Mouse (Mus musculus): ENCODE measurements around the gene Heatr5b. TPM values are rescaled to one million over a fixed set of nuclear protein-coding genes. Genes with fewer than 3 reads are reported as not detected.

Gene Heatr5b
- total RNA-seq, 2 experiments from 2014 or later: 18.5 to 25.4 TPM

DNA sequence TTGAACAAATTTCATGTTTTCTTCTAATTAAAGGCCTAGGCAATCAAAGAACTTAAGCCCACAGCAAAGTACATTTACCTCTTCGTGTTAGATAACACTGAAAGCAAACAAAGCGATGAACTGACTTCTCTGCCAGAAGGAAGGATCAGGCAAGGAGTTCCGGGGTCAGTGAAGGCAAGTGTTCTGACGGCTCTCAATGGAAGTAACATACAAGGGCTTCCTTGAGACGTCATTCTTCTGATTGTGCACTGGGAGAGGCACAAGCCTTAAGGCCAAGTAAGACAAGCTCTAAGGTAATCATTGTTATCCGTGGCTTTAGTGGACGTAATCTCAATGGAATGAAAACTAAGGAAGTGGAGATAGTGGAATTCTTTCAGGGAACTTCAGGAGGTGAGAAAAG is 64.2 kb downstream of the Heatr5b start:
- no peak for ATAC-seq (replicated peaks; ENCODE audit: low FRiP score, low TSS enrichment, poor library complexity, severe bottlenecking)

DNA sequence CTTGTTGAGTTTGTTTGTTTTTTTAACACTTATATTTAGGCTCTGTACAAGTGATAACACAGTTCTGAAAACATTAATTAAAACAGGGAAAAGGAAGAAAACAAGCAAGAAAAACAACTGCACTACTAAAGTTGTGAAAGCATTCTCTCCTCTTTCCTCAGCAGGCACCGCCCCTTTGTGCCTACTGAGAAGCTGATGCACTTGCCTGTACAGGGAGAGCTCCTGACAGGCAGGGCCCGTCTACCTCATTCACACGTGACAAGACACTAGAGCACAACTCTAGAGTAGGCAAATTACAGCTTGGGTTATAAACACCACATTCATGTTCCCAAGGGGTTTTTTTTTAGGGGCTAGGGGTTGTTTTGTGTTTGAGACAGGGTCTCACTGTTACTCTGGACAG is 65.8 kb downstream of the Heatr5b start:
- no peak for ATAC-seq (replicated peaks; ENCODE audit: low FRiP score, low TSS enrichment, poor library complexity, severe bottlenecking)

DNA sequence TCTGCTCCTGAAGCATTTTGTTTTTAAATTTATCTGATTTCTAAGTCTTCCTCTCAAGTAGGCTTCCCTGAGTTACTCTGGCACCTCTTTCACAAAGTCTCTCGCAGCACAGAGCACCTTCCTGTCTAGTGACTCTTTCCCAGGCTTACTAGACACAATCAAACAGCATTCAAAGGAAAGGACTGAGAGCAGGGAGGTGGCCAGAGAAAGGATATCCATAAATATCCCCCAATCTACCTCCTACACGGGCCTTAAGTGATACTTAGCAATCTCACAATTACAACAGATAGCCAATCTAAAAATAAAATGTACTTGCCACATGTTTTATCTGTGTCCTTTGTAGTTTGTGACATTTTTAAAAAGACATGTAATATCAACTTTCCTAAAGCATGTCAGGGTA is 66.2 kb downstream of the Heatr5b start:
- no peak for ATAC-seq (replicated peaks; ENCODE audit: low FRiP score, low TSS enrichment, poor library complexity, severe bottlenecking)

DNA sequence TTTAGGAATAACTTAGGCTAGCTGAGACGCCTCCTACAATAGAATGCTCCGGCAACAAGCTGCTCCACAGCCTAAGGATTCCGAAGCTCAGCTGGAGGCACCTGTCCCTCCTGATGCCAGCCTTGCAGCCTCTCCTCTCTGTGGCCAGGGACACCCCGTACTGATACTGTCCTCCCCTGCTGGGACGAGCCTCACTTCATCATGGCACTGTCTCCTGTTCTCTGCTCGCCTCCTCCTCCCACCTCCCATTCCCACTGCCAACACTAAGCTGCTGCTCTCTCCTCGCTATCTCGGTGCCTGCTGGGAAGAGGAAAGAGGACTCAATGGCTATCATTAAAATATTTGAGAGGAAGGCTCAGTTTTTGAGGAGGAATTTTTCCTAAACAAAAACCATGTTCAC is 67.6 kb downstream of the Heatr5b start:
- no peak for ATAC-seq (replicated peaks; ENCODE audit: low FRiP score, low TSS enrichment, poor library complexity, severe bottlenecking)

DNA sequence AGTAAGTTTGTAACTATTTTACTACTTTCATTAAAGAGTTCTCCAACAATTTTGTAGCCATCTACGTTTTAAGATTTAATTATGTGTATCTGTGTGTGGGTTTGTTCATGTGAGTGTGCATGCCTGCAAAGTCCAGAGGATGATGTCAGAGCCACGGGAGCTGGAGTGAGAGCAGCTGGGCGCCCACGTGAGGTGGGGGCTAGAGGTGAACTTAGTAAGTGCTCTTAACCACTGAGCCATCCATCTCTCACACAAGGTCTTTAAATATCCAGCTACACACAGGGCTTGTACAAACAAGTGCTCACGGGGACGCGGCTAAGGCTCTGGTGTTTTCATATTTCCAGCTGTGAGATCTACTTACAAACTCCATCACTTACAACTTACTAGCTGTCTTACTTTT is 69.1 kb downstream of the Heatr5b start:
- ATAC-seq (replicated peaks; ENCODE audit: low FRiP score, low TSS enrichment, poor library complexity, severe bottlenecking): no peak

GRCm38 (mm10) chr17:78763272-78763671 is 71.9 kb downstream of the Heatr5b start:
- no peak for ATAC-seq (replicated peaks; ENCODE audit: low FRiP score, low TSS enrichment, poor library complexity, severe bottlenecking)

- no peak for ATAC-seq (replicated peaks; ENCODE audit: low FRiP score, low TSS enrichment, poor library complexity, severe bottlenecking)
Observed at GRCm38 (mm10) chr17:78752938-78753655, 82.1 kb downstream of the Heatr5b start.

- ATAC-seq (replicated peaks; ENCODE audit: low FRiP score, low TSS enrichment, poor library complexity, severe bottlenecking): no peak
Observed at GRCm38 (mm10) chr17:78752064-78752463, 83.1 kb downstream of the Heatr5b start.

DNA sequence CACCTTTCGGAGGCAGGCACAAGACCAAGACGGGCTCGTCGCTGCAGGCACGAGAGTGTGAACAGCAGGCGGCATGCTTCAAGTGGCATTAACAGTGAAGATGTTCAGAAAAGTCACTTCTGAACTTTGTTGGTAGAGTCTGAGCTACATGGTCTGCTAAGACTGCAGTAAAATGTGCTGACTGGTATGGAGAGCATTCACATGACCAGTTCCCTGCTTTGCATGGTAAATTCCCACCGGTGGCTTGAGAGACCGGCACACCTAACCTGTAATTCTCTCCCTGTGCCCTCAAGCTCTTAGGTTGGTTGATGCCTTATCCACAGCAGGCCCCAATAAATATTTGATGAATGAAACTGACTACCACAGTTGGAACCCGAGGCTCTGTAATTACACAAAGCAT is 86.7 kb downstream of the Heatr5b start:
- ATAC-seq (replicated peaks; ENCODE audit: low FRiP score, low TSS enrichment, poor library complexity, severe bottlenecking): 0 out of 2 replicates have a peak, but pooled peaks have one; percentile 28

DNA sequence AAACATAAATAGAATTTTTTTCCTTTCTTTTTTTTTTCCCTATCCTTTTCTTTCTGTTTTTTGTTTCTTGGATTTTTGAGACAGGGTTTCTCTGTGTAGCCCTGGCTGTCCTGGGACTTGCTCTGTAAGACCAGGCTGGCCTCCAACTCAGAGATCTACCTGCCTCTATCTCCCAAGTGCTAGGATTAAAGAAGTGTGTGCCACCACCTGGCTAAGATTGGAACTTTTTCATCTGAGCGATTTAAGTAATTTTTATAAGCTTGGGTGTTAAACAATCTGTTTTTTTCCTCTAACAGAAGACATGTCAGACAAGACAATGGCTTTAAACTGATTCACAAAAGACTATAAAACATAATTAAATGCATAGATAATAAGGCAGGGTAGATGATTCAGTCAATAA is 96.7 kb downstream of the Heatr5b start:
- no peak for ATAC-seq (replicated peaks; ENCODE audit: low FRiP score, low TSS enrichment, poor library complexity, severe bottlenecking)

- ATAC-seq (replicated peaks; ENCODE audit: low FRiP score, low TSS enrichment, poor library complexity, severe bottlenecking): no peak
Observed at GRCm38 (mm10) chr17:78737771-78738170, 97.4 kb downstream of the Heatr5b start.

DNA sequence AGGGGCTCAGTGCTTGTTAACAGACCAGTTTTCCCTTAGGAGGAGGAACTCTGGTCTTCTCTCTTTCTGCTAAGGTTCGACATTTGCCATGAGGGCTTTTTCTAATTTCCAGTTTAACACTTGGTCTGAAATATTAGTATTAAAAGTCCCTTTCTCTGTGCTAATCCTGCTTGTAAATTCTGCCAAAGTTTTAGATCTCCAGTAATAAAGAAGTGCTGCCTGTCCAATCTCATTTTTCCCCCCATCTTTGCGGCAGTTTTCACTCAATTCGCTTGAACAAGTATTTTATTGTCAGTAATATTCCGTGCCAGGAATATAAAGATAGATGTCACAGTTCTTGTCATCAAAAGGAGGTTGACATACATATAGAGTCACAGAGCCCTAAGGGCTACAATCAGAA is 98.1 kb downstream of the Heatr5b start, which contains the start of gene Strn:
Gene Strn (minus strand): TSS at position 101 of the 400 bp plus-strand sequence.
- ATAC-seq (replicated peaks; ENCODE audit: low FRiP score, low TSS enrichment, poor library complexity, severe bottlenecking): no peak

- ATAC-seq (replicated peaks; ENCODE audit: low FRiP score, low TSS enrichment, poor library complexity, severe bottlenecking): peak; percentile 92
Observed at GRCm38 (mm10) chr17:78736473-78736988, 98.6 kb downstream of the Heatr5b start.

DNA sequence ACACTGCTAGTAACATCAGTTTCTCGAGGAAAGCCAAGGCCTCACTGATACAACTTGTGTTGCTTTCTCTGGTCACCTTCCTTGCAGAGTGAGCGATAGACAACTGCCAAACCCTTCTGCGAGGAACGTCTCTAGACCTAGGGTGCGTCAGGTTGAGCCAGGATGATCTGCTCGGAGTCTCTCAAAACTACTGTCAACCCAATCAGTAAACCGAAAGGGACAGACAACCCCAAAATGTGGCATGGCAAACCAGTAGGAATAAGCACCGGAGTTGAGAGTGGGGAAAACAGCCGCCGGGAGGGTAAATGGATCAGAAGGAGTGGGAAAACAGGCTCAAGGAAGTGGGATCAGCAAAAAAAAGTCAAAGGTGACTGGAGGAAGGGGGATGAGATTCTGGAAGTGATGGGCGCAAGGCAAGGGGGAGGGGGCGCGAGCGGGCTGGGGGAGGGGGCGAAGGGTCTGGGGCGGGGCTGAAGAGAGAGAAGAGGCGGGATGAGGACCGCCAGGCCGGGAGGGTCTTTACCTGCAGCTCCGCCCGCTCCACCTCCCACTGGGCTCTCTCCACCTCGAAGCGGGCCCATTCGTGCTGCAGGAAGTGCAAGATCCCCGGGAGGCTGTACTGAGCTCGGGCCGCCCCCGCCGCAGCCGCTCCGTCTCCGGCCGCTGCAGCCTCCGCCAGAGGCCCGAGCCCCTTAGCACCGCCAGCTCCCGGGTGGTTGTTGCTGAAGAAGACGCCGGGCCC is 99.3 kb downstream of the Heatr5b start:
- ATAC-seq (replicated peaks; ENCODE audit: low FRiP score, low TSS enrichment, poor library complexity, severe bottlenecking): peak; percentile 41

- ATAC-seq (replicated peaks; ENCODE audit: low FRiP score, low TSS enrichment, poor library complexity, severe bottlenecking): no peak
Observed at GRCm38 (mm10) chr17:78734806-78735205, 100.4 kb downstream of the Heatr5b start.

- ATAC-seq (replicated peaks; ENCODE audit: low FRiP score, low TSS enrichment, poor library complexity, severe bottlenecking): no peak
Observed at GRCm38 (mm10) chr17:78732056-78732455, 103.1 kb downstream of the Heatr5b start.

DNA sequence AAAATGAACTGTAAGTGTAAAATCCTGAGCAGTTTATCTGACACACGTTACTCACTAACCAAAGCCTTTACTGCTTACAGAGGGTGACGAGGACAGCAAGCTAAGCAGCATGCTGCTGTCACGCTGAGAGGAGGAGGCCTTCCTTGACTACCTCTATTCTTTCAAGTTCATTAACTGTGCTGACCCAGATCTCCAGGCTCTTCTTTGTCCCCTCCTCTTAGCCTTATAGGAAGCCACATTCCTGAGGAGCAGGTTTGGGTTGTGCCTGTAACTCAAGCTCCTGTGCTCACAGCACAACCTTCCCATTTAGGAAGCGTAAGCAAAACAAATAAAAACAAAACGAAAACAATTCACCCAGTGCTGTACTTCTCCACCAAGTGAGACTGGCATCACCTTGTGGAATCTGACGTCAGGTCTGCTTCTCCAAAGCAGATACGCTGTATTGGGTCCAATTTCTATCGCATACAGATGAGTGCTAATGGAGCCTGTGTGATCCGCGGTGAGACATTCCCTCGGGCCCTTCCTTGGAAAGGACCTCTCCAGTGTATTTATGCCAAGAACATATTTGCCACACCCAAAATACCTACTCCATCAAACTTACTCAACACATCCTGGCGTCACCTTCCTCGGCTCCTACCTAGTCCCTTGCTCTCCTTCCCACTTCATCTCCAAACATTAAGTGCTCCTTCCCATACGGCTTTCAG is 108.3 kb downstream of the Heatr5b start:
- no peak for ATAC-seq (replicated peaks; ENCODE audit: low FRiP score, low TSS enrichment, poor library complexity, severe bottlenecking)

GRCm38 (mm10) chr17:78724461-78725055 is 110.6 kb downstream of the Heatr5b start:
- peak; percentile 96 for ATAC-seq (replicated peaks; ENCODE audit: low FRiP score, low TSS enrichment, poor library complexity, severe bottlenecking)

GRCm38 (mm10) chr17:78721690-78722089 is 113.5 kb downstream of the Heatr5b start:
- no peak for ATAC-seq (replicated peaks; ENCODE audit: low FRiP score, low TSS enrichment, poor library complexity, severe bottlenecking)

GRCm38 (mm10) chr17:78719086-78719485 is 116.1 kb downstream of the Heatr5b start:
- no peak for ATAC-seq (replicated peaks; ENCODE audit: low FRiP score, low TSS enrichment, poor library complexity, severe bottlenecking)

Measured in megakaryocyte-erythroid progenitor cell, adult 5-6 weeks (primary cell).